Mouse (Mus musculus): ENCODE data around the gene Crmp1.

DNA sequence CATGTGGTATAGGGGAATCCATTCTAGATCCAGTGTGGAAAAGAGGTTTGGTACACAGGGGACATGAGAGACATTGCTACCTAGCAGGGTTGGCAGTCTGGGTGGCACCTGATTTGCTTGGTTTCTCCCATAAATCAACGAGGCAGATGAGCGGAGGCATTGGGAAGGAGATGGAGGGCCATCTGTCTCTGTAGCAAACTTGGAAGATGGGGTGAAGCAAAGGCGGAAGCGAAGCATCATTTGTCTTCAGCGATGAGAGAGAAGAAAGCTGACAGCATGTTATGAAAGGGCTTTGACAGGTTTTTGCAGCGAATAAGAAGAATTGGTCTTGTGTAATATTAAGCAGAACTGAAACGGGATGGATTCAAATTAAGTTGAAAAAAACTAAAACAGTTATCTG, 36.9 kb upstream of the Crmp1 start:
- no peak for TF ChIP-seq CTCF (IDR thresholded peaks at IDR 0.05; ENCODE audit: low read depth, low read length)
- TF ChIP-seq POLR2A (IDR thresholded peaks at IDR 0.05; ENCODE audit: extremely low read depth, insufficient read depth, low read length): no peak
